Mouse (Mus musculus): ENCODE data around the gene Cep44. TPM values are rescaled to one million over a fixed set of nuclear protein-coding genes. Genes with fewer than 3 reads are reported as not detected.
A peak's percentile ranks its signal among the peaks of the same experiment; 100 is the strongest.

Gene Cep44
- 29.0 TPM for polyA plus RNA-seq (2021)

GRCm38 (mm10) chr8:56550558-56551360 lies at the start of gene Cep44, which contains the start of gene Fbxo8:
Gene Cep44, minus strand, starts transcription at chr8:56551047.
Gene Fbxo8, plus strand, starts transcription at chr8:56551090.
- in situ Hi-C loops (cut with MboI; ENCODE audit: low pct_unique_long_range_greater_than_20kb), result no loop called here
- POLR2A ChIA-PET, result no interaction called here
- CTCF ChIA-PET, result no interaction called here
- peak; percentile 82 for ATAC-seq
- H3K27me3 ChIP-seq, result no peaks in the 10 kb centered on the region
- DNase-seq (ENCODE audit: low read depth, low spot score), result peak; percentile 73
- no peak for TF ChIP-seq CTCF (IDR thresholded peaks at IDR 0.05)

GRCm38 (mm10) chr8:56591502-56591901 lies 40.7 kb upstream of the Cep44 start:
- ATAC-seq, result no peak
- no peaks in the 10 kb centered on the region for H3K27me3 ChIP-seq
- DNase-seq (ENCODE audit: low read depth, low spot score), result no peak
- CTCF ChIA-PET, result no interaction called here
- no peak for TF ChIP-seq CTCF (IDR thresholded peaks at IDR 0.05)
- POLR2A ChIA-PET, result no interaction called here
- in situ Hi-C loops (cut with MboI; ENCODE audit: low pct_unique_long_range_greater_than_20kb), result no loop called here

- ATAC-seq (no peak), DNase-seq (ENCODE audit: low read depth, low spot score) (no peak)
- no peak for TF ChIP-seq CTCF (IDR thresholded peaks at IDR 0.05)
- in situ Hi-C loops (cut with MboI; ENCODE audit: low pct_unique_long_range_greater_than_20kb), result no loop called here
- POLR2A ChIA-PET, result no interaction called here
- no peaks in the 10 kb centered on the region for H3K27me3 ChIP-seq
- CTCF ChIA-PET, result interaction anchor here (1.0 to 1.8 kb wide), 3 partner anchors 9 to 24 kb away, joined by 3 to 5 read pairs (median 3); no protein-coding TSS in a partner anchor
These were observed 40.2 kb upstream of the Cep44 start for GRCm38 (mm10) chr8:56591084-56591483.

- in situ Hi-C loops (cut with MboI; ENCODE audit: low pct_unique_long_range_greater_than_20kb), result no loop called here
- no peak for TF ChIP-seq CTCF (IDR thresholded peaks at IDR 0.05)
- ChIA-PET POLR2A (no interaction called here), CTCF (interaction anchor here (3.4 kb wide), 1 partner anchor 27 kb away, joined by 13 read pairs; no protein-coding TSS in a partner anchor)
- no peaks in the 10 kb centered on the region for H3K27me3 ChIP-seq
- no peak for ATAC-seq
- DNase-seq (ENCODE audit: low read depth, low spot score), result no peak
These were observed 38.2 kb upstream of the Cep44 start for GRCm38 (mm10) chr8:56589004-56589403.

GRCm38 (mm10) chr8:56582841-56583240 lies 32.0 kb upstream of the Cep44 start:
- no peaks in the 10 kb centered on the region for H3K27me3 ChIP-seq
- ChIA-PET POLR2A (no interaction called here), CTCF (interaction anchor here (0.9 to 1.5 kb wide), 2 partner anchors 11 to 25 kb away, joined by 3 read pairs; no protein-coding TSS in a partner anchor)
- DNase-seq (ENCODE audit: low read depth, low spot score), result no peak
- TF ChIP-seq CTCF (IDR thresholded peaks at IDR 0.05), result peak; percentile 47
- ATAC-seq, result no peak
- in situ Hi-C loops (cut with MboI; ENCODE audit: low pct_unique_long_range_greater_than_20kb), result no loop called here

GRCm38 (mm10) chr8:56580918-56581317 lies 30.1 kb upstream of the Cep44 start:
- no peaks in the 10 kb centered on the region for H3K27me3 ChIP-seq
- ATAC-seq, result no peak
- CTCF ChIA-PET, result interaction anchor here (1.6 kb wide), 1 partner anchor 16 kb away, joined by 3 read pairs; no protein-coding TSS in a partner anchor
- in situ Hi-C loops (cut with MboI; ENCODE audit: low pct_unique_long_range_greater_than_20kb), result no loop called here
- POLR2A ChIA-PET, result interaction anchor here (1.2 kb wide), 1 partner anchor 14 kb away, joined by 3 read pairs; no protein-coding TSS in a partner anchor
- DNase-seq (ENCODE audit: low read depth, low spot score), result no peak
- TF ChIP-seq CTCF (IDR thresholded peaks at IDR 0.05), result no peak

GRCm38 (mm10) chr8:56566856-56567255 lies 16.0 kb upstream of the Cep44 start:
- no peak for TF ChIP-seq CTCF (IDR thresholded peaks at IDR 0.05)
- H3K27me3 ChIP-seq, result no peaks in the 10 kb centered on the region
- ATAC-seq (no peak), DNase-seq (ENCODE audit: low read depth, low spot score) (no peak)
- CTCF ChIA-PET, result interaction anchor here (1.0 to 2.1 kb wide), 2 partner anchors 8 to 11 kb away, joined by 3 to 10 read pairs; no protein-coding TSS in a partner anchor
- in situ Hi-C loops (cut with MboI; ENCODE audit: low pct_unique_long_range_greater_than_20kb), result no loop called here
- POLR2A ChIA-PET, result interaction anchor here (0.8 kb wide), 1 partner anchor 15 kb away, joined by 3 read pairs; no protein-coding TSS in a partner anchor

- no peak for ATAC-seq
- CTCF ChIA-PET, result interaction anchor here (1.1 to 2.1 kb wide), 7 partner anchors 8 to 51 kb away, joined by 3 to 10 read pairs (median 4); no protein-coding TSS in a partner anchor
- POLR2A ChIA-PET, result no interaction called here
- in situ Hi-C loops (cut with MboI; ENCODE audit: low pct_unique_long_range_greater_than_20kb), result no loop called here
- no peaks in the 10 kb centered on the region for H3K27me3 ChIP-seq
- no peak for DNase-seq (ENCODE audit: low read depth, low spot score)
- TF ChIP-seq CTCF (IDR thresholded peaks at IDR 0.05), result no peak
These were observed 13.7 kb upstream of the Cep44 start for GRCm38 (mm10) chr8:56564399-56565047.

- DNase-seq (ENCODE audit: low read depth, low spot score) (no peak), ATAC-seq (no peak)
- in situ Hi-C loops (cut with MboI; ENCODE audit: low pct_unique_long_range_greater_than_20kb), result no loop called here
- TF ChIP-seq CTCF (IDR thresholded peaks at IDR 0.05), result no peak
- ChIA-PET POLR2A (no interaction called here), CTCF (no interaction called here)
- H3K27me3 ChIP-seq, result no peaks in the 10 kb centered on the region
These were observed 1.8 kb upstream of the Cep44 start for GRCm38 (mm10) chr8:56552551-56553103.

- POLR2A ChIA-PET, result no interaction called here
- in situ Hi-C loops (cut with MboI; ENCODE audit: low pct_unique_long_range_greater_than_20kb), result no loop called here
- ATAC-seq, result no peak
- no peak for DNase-seq (ENCODE audit: low read depth, low spot score)
- H3K27me3 ChIP-seq, result no peaks in the 10 kb centered on the region
- no peak for TF ChIP-seq CTCF (IDR thresholded peaks at IDR 0.05)
- CTCF ChIA-PET, result no interaction called here
These were observed 1.2 kb upstream of the Cep44 start for GRCm38 (mm10) chr8:56552045-56552444.
